Mouse (Mus musculus) embryonic facial prominence, embryonic 11.5 days (tissue): ENCODE measurements around the gene Pacsin3. TPM values are rescaled to one million over a fixed set of nuclear protein-coding genes. Genes with fewer than 3 reads are reported as not detected.

Source experiments
- ATAC-seq: fragments of 200-750 bp; cut with Nextera tagmentation; replicated peaks from 2 replicates; pipeline ENCODE4 v1.8.0; 2017; ENCODE audit warnings: low read depth; ENCODE audit not compliant: insufficient number of reproducible peaks, low FRiP score, low TSS enrichment
- DNase-seq: peaks from one replicate; pipeline ENCODE4 v3.0.0-alpha.2; 2015; ENCODE audit warnings: low spot score
- H3K27ac ChIP-seq: fragments of 300-500 bp; sonication (generic); replicated peaks from 2 replicates; pipeline ENCODE4 v1.5.1; 2014; ENCODE audit warnings: mild to moderate bottlenecking, low read depth, low read length, control low read depth
- H3K27me3 ChIP-seq: fragments of 300-500 bp; sonication (generic); 2 replicates; pipeline ENCODE4 v1.6.1; 2014; ENCODE audit warnings: mild to moderate bottlenecking, low read length, moderate library complexity, mixed read lengths; ENCODE audit not compliant: control insufficient read depth, insufficient read depth
- H3K36me3 ChIP-seq: fragments of 300-500 bp; sonication (generic); replicated peaks from 2 replicates; pipeline ENCODE4 v1.6.1; 2014; ENCODE audit warnings: low read depth, mild to moderate bottlenecking, low read length, moderate library complexity, mixed read lengths; ENCODE audit not compliant: control insufficient read depth, insufficient read depth
- H3K4me1 ChIP-seq: fragments of 300-500 bp; sonication (generic); 2 replicates; pipeline ENCODE4 v1.6.1; 2014; ENCODE audit warnings: low read length, mixed read lengths; ENCODE audit not compliant: control insufficient read depth, insufficient read depth
- H3K4me2 ChIP-seq: fragments of 300-500 bp; sonication (generic); 2 replicates; pipeline ENCODE4 v1.6.1; 2014; ENCODE audit warnings: low read depth, mild to moderate bottlenecking, control low read depth, low read length, moderate library complexity
- H3K4me3 ChIP-seq: fragments of 300-500 bp; sonication (generic); 2 replicates; pipeline ENCODE4 v1.5.1; 2014; ENCODE audit warnings: low read depth, low read length, control low read depth
- H3K9ac ChIP-seq: fragments of 300-500 bp; sonication (generic); replicated peaks from 2 replicates; pipeline ENCODE4 v1.6.1; 2014; ENCODE audit warnings: mild to moderate bottlenecking, control low read depth, low read length
- H3K9me3 ChIP-seq: fragments of 300-500 bp; sonication (generic); replicated peaks from 2 replicates; pipeline ENCODE4 v1.6.1; 2016; ENCODE audit warnings: mild to moderate bottlenecking, low read length, inconsistent platforms, mixed read lengths; ENCODE audit not compliant: control insufficient read depth
- WGBS: fragments of 180-500 bp; shearing (Covaris S2); extraction: QIAGEN DNeasy Blood & Tissue Kit; methylation state at CpG from one replicate; pipeline ENCODE4 v1.1.7; 2014; 5-methylcytosine and 5-hydroxymethylcytosine counted together
- polyA plus RNA-seq: library from polyadenylated mRNA; unstranded; fragments of >200 nt; fragmentation: Nextera tagmentation; extraction: Ambion mirVana; gene quantifications from 2 replicates; pipeline ENCODE4 v1.2.1, GENCODE M21; 2014

Pacsin3 gene
- polyA plus RNA-seq, 1 experiment from 2014 or later: 20.1 TPM

DNA sequence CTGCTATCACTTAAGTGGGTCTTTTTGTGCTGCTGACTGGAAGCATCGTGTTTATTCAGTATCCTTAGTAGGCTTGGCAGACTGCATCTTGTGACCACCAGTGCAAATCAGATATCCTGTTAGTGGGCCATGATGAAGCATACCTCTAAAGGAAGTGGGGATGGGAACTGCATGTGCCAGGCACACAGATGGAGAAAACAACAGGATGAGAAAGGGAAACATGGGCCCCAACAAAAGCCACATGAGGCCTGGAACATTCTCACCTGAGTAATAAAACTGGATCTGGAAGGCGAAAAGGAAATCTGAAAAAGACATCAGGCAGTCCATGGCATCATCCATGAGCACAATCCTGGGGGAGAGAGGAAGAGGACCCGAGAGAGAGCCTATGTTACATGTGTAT, 28.2 kb downstream of the Pacsin3 start:
- Histone ChIP-seq H3K36me3 (no peaks in the 10 kb centered on the region), H3K4me3 (no peak overlapping the region), H3K9me3 (no peaks in the 10 kb centered on the region), H3K27me3 (no peaks in the 10 kb centered on the region), H3K27ac (no peak overlapping the region), H3K9ac (no peak overlapping the region), H3K4me2 (no peak overlapping the region), H3K4me1 (peaks cover 5% of the 10 kb centered on the region; the same call in 1 of the 2 replicates)
- no peak for DNase-seq
- ATAC-seq: no peak
- WGBS: 82% methylated on average over 3 of the region's 3 CpGs

DNA sequence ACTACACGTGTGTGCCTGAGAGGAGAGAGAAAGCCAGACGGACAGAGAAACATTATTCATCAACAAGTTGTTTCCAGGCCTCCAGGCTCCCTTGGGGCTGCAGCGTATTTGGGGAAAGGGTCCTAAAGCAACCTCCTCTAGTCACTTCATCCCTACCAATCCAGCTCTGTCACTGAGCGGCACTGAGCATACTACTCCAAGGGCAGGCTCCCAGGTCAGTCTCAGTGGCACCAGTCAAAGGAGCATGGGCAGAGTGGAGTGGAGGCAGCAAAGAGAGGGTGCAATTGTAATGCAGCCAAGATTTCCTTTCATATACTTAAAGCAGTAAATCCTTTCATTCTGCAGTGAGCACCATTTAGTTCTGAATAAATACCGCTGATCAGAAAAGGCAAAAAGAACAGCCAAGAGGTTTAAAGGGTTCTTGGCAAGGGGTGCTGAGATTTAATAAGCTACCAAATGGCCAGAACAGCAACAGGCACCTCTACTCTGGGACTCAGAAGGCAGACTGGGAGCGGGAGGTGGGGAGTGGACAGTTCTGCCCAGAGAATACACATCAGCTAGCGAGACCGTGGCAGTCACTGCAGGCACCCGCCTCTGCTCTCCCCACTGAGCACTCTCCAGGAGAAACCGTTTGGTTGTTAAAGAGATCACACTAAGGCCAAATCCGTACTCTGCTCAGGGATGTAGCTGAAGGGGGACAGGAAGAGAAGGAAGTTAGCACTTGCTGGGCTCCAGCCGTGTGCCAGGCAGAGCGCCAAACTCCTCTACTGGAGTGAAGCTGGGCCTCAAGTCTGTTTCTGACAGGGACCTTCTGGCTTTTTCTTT, 28.8 kb downstream of the Pacsin3 start:
- peaks cover 5% of the 10 kb centered on the region; the same call in 1 of the 2 replicates for H3K4me1 ChIP-seq
- no peak overlapping the region for H3K9ac ChIP-seq
- DNase-seq (no peak), ATAC-seq (no peak)
- no peaks in the 10 kb centered on the region for H3K27me3 ChIP-seq
- no peaks in the 10 kb centered on the region for H3K9me3 ChIP-seq
- no peak overlapping the region for H3K4me3 ChIP-seq
- no peak overlapping the region for H3K27ac ChIP-seq
- H3K4me2 ChIP-seq: no peak overlapping the region
- WGBS: 65% methylated on average over 13 of the region's 13 CpGs
- H3K36me3 ChIP-seq: no peaks in the 10 kb centered on the region

DNA sequence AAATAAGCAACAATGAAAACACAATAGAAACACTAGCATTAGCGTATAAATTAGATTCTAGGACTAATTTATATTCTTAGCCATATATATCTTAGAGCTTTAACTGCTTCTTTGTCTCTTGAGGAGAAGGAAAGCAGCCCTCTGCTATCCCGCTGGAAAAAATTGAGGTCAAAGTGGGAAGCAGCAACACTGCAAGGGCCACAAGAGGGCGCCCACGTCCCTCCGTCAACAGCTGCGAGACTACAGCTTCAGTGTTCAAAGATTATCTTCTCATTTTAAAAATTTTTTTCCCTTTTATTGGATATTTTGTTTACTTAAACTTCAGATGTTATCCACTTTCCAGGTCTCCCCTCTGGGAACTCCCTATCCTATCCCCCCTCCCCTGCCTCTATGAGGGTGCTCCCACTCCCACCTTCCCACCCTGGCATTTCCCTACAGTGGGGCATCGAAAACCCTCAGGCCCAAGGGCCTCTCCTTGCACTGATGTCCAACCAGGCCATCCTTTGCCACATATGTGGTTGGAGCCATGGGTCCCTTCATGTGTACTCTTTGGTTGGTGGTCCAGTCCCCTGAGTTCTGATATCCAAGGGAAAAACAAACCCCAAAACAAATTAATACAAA, 30.2 kb downstream of the Pacsin3 start:
- no peak overlapping the region for H3K4me3 ChIP-seq
- ATAC-seq: 0 out of 2 replicates have a peak, but pooled peaks have one; percentile 35
- H3K36me3 ChIP-seq: no peaks in the 10 kb centered on the region
- H3K27ac ChIP-seq: no peak overlapping the region
- peak; percentile 88 for DNase-seq
- H3K9me3 ChIP-seq: no peaks in the 10 kb centered on the region
- no peak overlapping the region for H3K9ac ChIP-seq
- H3K4me1 ChIP-seq: peaks cover 5% of the 10 kb centered on the region; the same call in 1 of the 2 replicates
- 14% methylated on average over 7 of the region's 7 CpGs for WGBS
- no peak overlapping the region for H3K4me2 ChIP-seq
- no peaks in the 10 kb centered on the region for H3K27me3 ChIP-seq

DNA sequence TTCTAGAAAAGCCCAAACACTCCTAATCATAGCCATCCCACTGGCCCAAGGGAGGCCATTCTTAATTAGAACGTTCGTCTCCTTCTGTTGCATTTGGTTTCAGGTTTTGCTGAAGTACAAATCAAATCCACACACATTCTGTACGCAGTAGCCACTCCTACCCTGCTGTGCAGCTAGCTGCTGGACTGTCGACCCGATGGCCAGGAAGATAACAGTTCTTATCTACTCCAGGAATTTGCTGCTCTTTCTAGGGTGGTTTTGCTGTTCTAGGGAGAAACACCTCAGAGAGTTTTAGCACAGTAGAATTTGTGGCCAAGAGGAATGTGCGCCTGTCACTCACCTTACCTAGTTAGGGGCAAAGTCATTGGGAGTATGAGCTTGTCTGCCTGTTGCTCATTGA, 31.8 kb downstream of the Pacsin3 start:
- Histone ChIP-seq H3K4me3 (no peak overlapping the region), H3K9ac (no peak overlapping the region), H3K4me2 (no peak overlapping the region), H3K9me3 (no peaks in the 10 kb centered on the region), H3K27ac (no peak overlapping the region), H3K4me1 (peaks cover 4% of the 10 kb centered on the region; the same call in 1 of the 2 replicates), H3K36me3 (no peaks in the 10 kb centered on the region), H3K27me3 (no peaks in the 10 kb centered on the region)
- 60% methylated on average over 6 of the region's 6 CpGs for WGBS
- DNase-seq: peak; percentile 5
- no peak for ATAC-seq

DNA sequence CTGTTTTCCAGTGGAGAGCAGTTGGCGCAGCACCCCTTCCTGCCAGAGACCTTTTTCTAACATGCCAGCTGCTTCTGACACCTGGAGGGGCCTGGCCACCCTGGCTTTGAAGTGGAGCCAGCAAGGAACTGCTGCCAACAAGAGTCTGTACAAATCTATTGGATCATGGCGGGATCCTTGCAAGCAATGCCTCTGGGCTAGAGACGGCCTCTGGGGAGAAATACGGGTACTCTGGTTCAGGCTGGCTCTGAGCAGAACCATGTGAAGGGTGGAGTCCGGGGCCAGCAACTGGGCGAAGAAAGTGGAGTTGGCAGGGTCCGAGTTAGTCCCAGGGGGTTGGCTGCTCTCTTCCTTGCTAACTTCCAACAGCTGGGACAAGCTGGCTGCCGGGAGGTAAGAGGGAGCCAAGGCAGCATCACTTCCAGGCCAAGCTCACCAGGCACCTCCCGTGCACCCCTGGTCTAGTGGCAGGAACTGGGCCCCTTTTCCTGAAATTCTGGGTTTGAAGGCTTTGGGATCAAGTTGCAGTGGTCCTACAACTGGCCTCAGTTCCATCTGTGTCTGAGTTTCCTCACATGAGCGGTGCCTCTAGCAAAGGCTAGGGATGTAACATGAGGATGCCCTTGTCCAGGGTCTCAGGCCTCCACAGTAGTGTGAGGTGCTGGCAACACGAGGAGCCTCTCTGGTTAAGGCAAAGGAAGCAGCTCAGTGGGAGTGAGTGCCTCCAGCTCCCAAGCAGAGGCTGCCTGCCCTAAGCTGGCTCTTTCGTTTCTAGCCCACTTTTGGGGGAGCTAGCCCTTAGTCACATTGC, 35.6 kb downstream of the Pacsin3 start:
- no peak for ATAC-seq

DNA sequence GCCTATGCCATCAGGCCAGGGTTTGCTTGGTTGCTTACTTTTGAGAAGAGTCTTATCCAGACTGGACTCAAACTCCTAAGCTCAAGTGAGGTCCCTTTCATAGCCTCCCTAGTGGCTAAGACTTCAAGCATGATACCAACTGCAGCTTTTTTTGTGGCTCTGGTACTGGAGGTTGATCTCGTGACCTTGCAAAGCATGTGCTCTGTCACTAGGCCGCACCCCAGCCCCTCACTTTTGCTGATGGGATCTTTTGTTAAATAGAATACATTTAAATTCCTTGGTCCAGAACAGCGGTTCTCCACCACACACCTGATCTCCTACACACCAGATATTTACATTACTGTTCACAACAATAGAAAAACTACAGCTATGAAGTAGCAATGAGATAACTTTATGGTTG, 38.5 kb downstream of the Pacsin3 start:
- Histone ChIP-seq H3K4me2 (no peak overlapping the region), H3K9me3 (no peaks in the 10 kb centered on the region), H3K27me3 (no peaks in the 10 kb centered on the region), H3K4me3 (no peak overlapping the region), H3K27ac (no peak overlapping the region), H3K4me1 (no peaks in the 10 kb centered on the region), H3K36me3 (no peaks in the 10 kb centered on the region), H3K9ac (no peak overlapping the region)
- no peak for DNase-seq
- no peak for ATAC-seq
- WGBS: 89% methylated on average over 3 of the region's 3 CpGs

More for the DNA sequence above, 35.6 kb downstream of the Pacsin3 start:
- H3K9ac ChIP-seq: no peak overlapping the region
- DNase-seq: peak; percentile 6
- no peaks in the 10 kb centered on the region for H3K27me3 ChIP-seq
- H3K4me2 ChIP-seq: no peak overlapping the region
- no peaks in the 10 kb centered on the region for H3K4me1 ChIP-seq
- H3K4me3 ChIP-seq: no peak overlapping the region
- H3K36me3 ChIP-seq: no peaks in the 10 kb centered on the region
- WGBS: 63% methylated on average over 12 of the region's 12 CpGs
- H3K27ac ChIP-seq: no peak overlapping the region
- H3K9me3 ChIP-seq: no peaks in the 10 kb centered on the region

DNA sequence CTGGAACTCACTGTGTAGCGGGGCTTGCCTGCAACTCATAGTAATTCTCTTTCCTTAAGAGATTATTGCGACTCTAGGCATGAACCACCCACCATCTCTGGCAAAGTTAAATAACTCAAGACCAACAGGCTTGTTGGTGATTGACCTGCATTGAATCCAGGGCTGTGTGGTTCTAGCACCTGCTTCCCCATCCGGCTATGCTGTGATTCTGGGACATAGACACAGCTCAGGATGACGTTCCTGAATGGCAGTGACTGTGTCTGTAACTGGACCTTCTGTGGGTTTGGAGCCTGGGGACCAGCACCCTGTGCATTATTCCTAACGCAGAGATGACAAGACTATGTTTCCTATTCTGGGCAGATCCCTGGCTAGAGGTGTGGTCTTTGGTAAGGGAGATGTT, 40.1 kb downstream of the Pacsin3 start:
- no peak for ATAC-seq
- Histone ChIP-seq H3K9me3 (no peaks in the 10 kb centered on the region), H3K9ac (no peak overlapping the region), H3K27me3 (no peaks in the 10 kb centered on the region), H3K36me3 (no peaks in the 10 kb centered on the region), H3K4me2 (no peak overlapping the region), H3K27ac (no peak overlapping the region), H3K4me1 (no peaks in the 10 kb centered on the region), H3K4me3 (no peak overlapping the region)
- no peak for DNase-seq
- 89% methylated on average over 5 of the region's 5 CpGs for WGBS
